Mouse (Mus musculus) gastrocnemius, postnatal 4 days (tissue): ENCODE data around the gene Gm49380. TPM values are rescaled to one million over a fixed set of nuclear protein-coding genes. Genes with fewer than 3 reads are reported as not detected.
A peak's percentile ranks its signal among the peaks of the same experiment; 100 is the strongest.
"Not testable (repeated sequence)": the region's sequence is repeated elsewhere in the genome, so short reads cannot be mapped to it uniquely, and the experiment has no call there.

Experiments used
- DNase-seq, 2 experiments: peaks; one replicate each; pipeline ENCODE4 v3.0.0; 2021 to 2022; ENCODE audit warnings: low spot score in 2 of 2, mixed read lengths in 2 of 2
- total RNA-seq, 2 experiments: library from RNA; stranded (reverse); gene quantifications; 2 replicates each; pipeline ENCODE4 v1.2.3; 2021

Gm49380 gene
- total RNA-seq, 2 experiments from 2014 or later = 0.10 TPM; not detected in 1

DNA sequence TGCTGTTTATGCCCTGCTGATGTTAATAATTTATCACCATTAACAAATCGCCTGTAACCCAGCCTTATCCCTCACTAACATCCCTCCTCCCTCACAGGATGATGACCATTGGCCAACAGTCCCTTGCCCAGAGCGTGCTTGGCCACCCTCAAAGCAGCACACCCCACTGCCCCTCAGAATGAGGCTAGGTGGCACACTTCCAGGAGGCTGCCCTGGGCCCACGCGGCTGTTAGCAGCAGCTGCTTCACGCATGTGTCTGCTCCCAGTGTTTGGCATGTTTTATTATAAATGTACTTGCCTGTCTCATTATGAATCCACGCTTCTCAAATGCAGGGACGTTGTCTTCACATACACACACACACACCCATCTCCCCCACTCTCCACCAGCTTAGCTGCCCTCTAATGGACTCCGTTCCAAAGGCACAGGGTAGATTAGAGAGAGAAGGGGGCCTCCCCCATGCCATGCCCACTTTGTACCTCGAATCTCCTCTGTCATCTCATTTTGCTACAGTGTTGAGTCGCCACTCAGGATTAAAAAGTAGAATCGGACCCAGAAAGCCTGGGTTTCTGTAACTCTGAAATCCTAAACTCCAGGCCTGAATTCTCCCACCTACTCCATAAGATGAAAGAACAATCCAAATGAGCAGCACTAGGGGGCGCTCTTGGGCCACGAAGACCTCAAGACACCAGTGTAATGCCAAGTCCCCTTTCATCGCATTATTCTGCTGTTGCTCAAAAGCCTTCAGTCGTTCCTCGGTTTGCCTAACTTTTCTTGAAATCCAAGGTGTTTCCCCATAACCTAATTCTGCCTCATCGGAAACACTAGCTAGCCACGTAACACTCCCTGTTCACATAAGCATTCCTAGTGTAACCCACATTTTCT is 12.5 kb upstream of the Gm49380 start:
- peak; percentile 74 to 87 for DNase-seq

DNA sequence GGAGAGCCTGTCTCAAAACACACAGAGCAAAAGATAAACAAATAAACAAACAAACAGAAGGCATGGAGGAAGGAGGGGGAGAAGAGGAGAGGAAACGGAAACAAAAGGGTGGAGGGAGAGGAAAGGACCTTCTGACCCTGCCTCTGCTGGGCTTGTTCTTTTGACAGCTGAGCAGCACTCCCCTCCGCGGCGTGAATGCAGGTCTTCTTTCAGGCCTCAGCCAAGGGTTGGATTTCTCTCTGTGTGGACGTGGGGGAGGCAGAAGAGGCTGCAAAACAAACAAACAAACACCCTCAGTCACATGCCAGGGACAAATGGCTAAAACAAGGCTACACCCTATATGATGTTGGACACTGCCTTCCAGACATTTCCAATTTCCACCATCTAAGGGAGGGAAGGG is 11.7 kb upstream of the Gm49380 start:
- DNase-seq = peak in 1 of 2 experiments; percentile 14

DNA sequence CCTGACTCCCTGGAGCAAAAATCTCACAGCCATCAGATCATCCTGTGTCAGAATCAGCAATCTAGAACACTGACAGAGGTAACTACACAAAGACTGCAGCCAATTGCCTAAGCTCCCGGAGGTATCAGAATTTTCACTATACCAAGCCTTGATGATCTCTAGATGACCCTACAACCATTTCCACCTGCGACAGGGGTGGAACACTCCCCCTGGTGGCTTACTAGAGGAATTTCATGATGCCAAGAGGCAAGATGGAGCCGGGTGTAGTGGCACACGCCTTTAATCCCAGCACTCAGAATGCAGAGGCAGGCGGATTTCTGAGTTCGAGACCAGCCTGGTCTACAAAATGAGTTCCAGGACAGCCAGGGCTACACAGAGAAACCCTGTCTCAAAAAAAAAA is 11.0 kb upstream of the Gm49380 start:
- no peak for DNase-seq

DNA sequence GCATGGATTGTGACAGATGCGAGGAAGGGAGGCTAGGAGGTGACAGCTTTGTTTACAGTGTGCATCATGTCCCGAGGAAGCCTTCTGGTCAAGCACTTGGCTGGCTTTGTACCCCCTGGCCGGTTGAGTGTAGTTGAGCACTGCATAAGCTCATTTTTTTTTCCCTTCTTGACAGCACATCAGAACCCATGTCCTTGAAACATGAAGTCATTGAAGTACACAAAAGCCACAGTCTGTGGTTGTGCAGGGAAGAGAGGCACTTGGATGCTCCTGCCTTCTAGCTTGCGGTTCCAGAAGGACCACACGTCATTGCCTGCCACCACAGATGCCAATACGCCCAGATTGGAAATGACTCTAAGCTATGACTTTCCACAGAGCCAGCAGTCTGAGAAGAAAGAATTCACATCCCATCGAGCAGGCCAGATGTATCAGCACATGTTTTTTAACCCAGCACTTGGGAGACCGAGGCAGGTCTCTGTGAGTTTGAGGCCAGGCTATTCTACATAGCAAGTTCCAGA is 6.7 kb upstream of the Gm49380 start:
- no peak for DNase-seq

DNA sequence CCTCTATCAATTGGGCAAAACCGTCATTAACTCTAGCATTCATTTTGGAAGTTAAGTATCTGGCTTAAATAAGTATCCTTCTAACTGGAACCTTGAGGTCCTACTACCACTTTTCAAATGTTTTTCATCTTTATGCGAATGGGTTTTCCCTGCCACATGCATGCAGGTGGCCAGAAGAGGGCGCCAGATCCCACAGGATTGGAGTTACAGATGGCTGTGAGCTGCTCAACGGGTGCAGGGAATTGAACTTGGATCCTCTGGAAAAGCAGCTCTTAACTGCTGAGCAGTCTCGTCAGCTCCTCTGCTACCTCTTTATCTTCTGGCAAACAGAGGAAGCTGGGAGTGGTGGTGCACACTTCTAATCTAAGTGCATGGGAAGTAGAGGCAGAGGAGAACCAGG is 5.7 kb upstream of the Gm49380 start:
- DNase-seq = peak in 1 of 2 experiments; percentile 24

DNA sequence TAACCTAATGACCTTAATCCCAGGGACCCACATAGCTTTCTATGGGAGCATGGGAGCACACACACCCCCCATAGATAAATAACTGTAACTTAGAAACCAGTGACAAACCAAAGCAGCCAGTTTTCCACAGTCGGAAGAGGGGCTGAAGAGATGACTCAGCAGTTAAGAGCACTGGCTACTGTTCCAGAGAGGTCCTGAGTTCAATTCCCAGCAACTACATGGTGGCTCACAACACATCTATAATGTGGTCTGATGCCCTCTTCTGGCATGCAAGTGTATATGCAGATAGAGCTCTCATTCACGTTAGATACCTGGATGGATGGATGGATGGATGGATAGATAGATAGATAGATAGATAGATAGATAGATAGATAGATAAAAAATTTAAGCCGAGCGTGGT is 2.9 kb upstream of the Gm49380 start:
- DNase-seq = no peak

DNA sequence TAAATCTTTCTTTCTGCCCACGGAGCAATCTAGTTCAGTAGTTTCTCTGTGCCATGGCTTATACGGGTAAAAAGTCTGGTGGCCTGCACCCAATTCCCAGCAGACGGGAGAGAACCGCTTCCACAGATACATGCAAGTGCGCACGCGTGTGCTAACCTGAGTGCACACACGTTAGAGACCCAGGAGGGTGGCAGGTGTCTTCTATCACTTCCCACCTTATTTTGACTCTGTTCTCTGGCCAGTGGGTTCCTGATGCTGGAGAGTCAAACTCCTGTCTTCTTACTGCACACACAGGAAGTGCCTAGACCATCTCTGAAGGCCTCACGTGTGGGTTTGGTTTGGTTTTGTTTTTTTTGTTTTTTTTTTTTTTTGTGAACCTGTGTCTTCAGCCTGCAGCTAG is 2.3 kb upstream of the Gm49380 start:
- DNase-seq = no peak

DNA sequence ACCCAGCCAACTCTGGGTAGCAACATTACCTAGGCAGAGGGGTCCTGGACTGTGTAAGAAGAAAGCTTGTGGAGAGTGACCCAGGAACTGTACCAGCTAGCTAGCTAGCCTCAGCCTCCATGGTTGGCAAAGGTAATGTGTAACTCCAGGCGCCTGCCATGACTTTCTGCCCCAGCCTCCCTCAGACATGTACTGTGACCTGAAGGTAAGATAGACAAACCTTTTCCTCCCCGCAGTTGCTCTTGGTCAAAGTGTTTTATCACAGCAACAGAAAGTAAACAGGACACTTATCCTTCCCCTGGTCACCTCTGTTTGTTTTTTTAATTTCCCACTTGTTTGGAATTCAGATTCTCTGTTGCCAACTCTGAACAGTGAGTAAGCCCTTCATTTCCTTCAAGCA is 1.2 kb upstream of the Gm49380 start:
- DNase-seq = no peak

DNA sequence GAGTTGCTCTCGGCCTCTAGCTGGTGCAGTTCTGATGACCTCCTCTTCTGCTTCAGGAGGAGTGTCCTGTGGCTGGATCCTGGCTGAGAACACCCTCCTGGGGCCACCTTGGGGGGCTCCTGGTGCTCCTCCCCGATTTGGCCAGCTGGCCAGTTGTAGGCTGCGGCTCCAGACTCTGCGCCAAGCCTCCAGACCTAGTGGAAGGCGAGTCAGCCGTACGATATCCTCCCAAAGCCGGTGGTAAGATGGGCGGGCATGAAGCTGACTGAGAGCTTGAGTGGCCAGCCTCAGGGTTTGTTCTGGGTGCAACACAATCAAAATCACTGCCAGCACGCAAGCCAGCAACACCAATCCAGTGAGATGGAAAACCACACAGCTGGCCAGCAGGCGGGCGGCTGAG is 1.4 kb downstream of the Gm49380 start:
- not testable (repeated sequence) for DNase-seq

DNA sequence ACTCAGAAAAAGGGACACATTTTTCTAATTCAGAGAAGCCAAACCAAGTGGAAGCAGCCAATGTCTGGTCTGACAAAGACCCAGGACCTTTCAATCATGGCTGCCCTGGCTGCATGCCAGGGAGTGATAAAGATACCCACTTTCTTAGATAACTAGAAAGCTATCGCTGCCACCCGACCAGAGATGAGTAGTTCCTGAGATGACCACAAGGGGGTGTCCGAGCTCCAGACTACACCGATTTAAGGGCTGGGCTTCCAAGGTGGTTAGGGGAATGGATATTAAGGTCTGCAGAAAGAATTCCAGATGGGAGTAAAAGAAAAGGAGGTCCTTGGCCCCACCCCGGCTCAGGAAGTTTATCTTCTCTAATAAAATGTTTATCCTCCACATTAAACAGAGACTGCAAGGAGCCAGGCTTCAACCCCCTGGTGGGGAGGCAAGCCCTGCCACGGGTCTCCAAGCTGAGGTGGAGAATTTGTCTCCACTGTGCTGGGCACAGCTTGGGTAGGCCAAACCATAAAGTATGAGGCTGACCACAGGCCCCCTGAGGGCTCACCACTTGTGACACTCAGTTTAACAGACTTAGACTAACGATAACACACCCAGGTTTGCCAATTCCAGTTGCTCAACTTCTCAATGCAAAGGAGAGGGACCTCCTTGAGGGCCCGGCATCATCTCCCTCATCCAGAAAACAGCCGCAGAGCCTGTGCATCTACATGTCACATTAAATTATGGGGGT is 3.8 kb downstream of the Gm49380 start:
- DNase-seq = peak; percentile 61 to 75

DNA sequence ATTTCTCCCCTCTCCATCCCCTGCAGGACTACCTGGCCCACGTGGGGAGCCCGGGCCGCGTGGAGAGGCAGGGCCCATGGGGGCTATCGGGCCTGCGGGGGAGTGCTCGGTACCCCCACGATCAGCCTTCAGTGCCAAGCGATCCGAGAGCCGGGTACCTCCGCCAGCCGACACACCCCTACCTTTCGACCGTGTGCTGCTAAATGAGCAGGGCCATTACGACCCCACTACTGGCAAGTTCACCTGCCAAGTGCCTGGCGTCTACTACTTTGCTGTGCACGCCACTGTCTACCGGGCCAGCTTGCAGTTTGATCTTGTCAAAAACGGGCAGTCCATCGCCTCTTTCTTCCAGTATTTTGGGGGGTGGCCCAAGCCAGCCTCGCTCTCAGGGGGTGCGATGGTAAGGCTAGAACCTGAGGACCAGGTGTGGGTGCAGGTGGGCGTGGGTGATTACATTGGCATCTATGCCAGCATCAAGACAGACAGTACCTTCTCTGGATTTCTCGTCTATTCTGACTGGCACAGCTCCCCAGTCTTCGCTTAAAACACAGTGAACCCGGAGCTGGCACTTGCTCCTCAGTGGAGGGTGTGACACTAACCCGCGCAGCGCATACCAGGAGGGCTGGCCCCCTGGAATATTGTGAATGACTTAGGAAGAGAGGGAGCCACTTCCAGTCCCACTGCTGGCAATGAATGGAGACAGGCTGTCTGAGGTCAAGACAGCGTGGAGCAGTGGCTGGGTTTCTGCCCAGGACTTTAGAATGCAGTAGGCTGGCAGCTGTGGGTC is 4.8 kb downstream of the Gm49380 start:
- no peak for DNase-seq

DNA sequence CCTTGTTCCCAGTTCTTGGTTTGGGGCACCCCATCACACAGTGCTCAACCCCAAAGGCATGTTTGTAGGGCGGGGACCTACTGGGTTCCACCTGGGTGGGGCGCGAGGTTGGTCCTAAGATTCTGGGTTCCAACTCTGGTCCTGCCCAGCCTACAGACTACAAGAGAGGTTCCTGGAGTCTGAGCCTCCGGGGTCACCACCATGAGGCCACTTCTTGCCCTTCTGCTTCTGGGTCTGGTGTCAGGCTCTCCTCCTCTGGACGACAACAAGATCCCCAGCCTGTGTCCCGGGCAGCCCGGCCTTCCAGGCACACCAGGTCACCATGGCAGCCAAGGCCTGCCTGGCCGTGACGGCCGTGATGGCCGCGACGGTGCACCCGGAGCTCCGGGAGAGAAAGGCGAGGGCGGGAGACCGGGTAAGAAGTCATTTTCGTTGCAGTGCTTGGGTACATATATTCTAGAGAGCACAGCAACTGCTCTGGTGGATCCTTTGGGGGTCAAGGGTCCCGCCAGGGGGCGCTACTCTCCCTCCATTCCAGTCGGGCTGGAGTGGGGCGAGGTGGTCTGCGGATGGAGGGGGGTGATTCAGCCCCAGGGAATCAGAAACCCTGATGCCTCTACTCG is 5.6 kb downstream of the Gm49380 start:
- peak in 1 of 2 experiments; percentile 66 for DNase-seq

DNA sequence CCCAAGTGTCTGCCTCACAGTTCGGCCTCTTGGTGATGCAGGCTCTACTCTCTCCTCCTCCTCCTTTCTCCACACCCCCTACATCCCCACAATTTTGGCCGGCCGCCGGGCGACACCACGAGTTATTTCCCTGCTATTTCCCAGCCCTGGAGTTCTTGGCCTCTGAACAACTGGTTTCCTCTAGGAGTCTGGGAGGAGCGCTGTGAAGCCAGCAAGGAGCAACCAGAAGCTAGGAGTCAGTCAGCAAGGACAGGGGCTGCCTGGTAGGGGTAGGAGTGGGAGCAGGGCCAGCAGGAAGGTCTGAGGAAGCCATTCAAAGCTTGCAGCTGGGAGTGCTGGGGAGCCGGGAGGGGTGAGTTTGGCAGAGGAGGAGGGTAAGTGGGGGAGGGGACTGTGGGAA is 6.2 kb downstream of the Gm49380 start, which contains the start of gene C1qtnf5:
TSS of gene C1qtnf5 (plus strand) at position 136 of the 400 bp plus-strand sequence.
- peak; percentile 83 to 92 for DNase-seq

DNA sequence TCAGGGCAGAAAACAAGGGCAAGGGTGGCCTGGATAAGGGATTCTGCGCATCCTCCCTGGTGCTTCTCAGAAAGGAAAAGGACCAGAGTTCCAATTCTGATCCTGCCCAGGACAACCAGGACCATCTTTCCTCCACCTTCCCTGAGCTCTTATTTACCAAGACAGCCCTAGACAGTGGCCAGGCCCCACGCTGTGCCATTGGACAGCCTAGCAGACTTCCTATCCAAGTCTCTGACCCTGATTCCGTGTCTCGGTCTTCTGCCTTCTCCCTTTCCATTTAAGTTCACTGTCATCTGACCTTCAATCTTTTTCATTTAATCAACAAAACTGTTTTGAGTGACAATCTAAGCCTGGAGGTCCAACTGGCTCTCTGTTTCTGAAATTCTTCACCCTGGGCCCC is 6.7 kb downstream of the Gm49380 start:
- DNase-seq = no peak

DNA sequence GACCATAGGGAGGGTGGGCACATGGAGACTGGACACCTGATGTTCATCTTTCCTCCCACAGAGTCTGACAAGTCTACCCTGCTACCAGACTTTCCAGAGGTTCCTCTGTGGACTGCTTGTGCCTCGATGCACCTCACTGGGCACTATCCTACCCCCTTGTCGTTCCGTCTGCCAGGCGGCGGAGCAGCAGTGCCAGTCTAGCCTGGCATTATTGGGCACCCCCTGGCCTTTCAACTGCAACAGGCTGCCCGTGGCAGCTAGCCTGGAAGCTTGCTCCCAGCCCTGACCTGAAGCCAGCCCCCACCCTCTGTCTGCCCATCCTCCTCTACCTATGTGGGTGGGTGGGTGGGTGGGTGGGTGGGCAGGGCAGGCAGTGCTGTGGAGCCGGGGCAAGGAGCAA is 7.1 kb downstream of the Gm49380 start:
- no peak for DNase-seq

DNA sequence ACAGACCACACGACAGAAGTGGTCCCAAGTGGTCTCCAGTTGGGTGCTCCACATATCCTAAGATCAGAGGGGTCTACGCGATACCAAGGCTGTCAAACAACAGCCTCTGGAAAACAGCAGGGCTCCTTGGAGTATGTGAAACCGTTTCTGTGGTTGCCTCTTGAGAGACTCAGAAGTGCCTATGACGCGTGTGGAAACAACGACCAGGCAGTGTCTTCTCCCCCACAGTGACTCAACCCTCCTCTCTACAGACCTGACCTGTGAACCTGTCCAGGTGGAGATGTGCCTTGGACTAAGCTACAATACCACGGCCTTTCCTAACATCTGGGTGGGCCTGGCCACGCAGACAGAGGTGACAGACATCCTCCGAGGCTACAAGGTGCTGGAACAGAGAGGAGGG is 7.5 kb downstream of the Gm49380 start:
- no peak for DNase-seq

DNA sequence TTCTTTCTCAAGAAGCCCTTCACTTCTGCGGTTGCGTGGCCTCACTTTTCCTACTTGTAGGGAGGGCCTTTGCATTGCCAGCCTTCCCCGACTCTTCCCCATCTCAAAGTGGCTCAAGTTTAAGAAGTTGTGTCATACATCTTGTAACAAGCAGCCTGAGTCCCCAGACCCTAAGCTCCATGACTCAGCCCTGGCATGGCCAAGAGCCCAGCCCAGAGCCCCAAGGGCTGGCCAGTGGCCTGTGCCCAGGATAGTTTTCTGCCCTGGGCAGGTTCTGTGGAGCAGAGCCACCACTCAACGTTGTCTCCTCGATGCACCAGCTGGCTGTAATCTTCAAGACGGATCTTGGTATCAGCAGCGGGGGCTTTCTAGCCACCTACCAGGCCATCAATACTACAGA is 8.4 kb downstream of the Gm49380 start:
- no peak for DNase-seq

DNA sequence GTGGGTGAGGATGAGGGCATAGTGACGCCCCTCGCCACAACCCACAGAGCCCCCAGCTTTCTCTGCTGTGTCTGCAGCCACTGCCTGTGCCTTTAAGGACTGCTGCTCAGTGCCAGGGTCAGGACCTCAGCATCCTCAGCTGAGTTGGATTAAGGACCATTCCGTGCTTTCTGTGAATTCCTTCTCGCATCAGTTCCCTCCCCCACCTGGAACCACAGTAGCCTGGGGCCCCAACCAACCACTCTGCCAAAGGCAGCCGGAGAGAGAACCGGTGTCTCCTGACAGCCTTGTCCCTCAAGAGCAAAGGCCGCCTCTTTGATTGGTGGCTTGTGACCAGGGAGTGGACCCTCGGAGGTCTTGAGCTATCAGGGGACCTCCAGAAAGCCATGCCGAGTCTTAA is 11.8 kb downstream of the Gm49380 start, which contains the start of gene Mfrp:
TSS of gene Mfrp (plus strand) at position 240 of the 400 bp plus-strand sequence.
- DNase-seq = no peak

DNA sequence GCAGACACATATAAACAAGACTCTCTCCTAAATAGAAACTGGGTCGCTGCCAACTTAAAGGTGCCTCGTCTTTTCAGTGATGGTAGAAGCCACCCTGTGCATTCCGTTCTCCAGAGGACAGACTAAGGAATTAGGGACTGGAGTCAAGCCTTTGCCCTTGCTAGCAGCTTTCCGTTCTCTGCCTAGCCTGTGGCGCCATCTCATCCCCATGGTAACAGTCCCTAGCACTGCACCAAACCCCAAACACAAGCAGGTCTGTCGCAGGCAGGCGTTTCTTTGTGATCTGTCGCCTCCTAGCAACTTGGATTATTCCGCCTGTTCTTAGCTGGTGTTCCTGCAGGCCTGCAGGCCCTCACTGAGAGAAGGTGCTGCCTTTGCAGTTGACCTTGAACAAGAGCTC is 16.8 kb downstream of the Gm49380 start:
- no peak for DNase-seq

DNA sequence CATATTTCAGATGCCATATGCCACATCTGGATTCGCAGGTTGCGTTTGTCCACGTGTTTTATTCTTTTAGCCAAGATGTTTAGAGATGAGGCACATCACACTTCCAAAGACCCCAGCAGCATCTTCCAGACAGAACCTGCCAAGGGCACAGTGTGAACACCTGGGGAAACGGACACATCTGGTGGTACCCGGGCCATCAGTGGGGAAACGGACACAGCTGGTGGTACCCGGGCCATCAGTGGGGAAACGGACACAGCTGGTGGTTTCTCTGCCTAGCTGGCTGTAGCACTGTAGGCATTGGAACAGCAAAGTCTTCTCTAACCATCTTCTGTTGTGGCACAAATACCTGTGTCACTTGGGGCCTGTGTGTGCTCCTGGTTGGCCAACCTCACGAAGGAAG is 17.5 kb downstream of the Gm49380 start:
- DNase-seq = no peak

DNA sequence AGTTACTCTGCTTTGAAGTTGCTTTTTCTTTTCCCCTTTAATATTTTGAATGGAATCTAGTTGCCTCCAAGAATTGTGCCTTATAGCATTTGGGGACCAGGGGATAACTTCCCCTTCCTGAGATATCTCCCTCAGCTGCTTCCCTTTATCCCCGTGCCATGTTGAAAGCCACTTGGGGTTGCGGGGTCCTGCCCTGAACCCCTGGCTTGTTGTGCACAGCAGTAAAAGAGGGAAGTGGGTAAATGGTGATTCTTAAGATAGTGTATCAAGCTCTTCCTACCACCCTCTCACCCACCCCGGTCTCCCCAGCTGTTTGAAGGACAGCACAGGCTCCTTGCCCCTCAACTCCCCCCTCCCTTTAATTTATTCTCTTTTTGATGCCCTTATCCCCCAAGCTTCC is 18.6 kb downstream of the Gm49380 start:
- DNase-seq = no peak
